Mouse (Mus musculus): Measurements from ENCODE around the gene Tchp. TPM values are rescaled to one million over a fixed set of nuclear protein-coding genes. Genes with fewer than 3 reads are reported as not detected.

Gene Tchp
- polyA plus RNA-seq, 1 experiment, result 20.3 TPM

- no peak for DNase-seq (ENCODE audit: extremely low spot score in 1 of 2, low spot score in 1 of 2)
Observed at GRCm38 (mm10) chr5:114737090-114737887, 29.7 kb downstream of the Tchp start.

GRCm38 (mm10) chr5:114738707-114739241 lies 31.2 kb downstream of the Tchp start:
- peak in 1 of 2 experiments; percentile 20 for DNase-seq (ENCODE audit: extremely low spot score in 1 of 2, low spot score in 1 of 2)

GRCm38 (mm10) chr5:114740595-114740994 lies 33.0 kb downstream of the Tchp start:
- DNase-seq (ENCODE audit: extremely low spot score in 1 of 2, low spot score in 1 of 2), result peak in 1 of 2 experiments; percentile 12

DNA sequence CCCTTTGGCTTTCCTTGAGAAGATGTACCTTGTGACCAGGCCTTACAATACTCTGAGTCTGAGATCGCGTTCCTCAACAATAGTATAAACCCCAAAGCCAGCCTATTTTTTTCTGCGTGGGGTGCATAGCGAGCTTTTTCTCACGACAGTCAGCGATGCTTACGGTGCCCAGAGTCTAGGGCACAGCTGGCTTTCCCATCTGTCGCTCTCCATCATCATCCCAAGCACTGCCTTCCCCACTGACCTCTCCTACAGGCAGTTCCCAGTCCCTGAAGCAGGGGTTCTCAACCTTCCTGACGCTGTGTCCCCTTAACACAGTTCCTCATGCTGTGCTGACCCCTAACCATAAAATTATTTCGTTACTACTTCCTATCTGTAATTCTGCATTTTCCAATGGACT lies 35.0 kb downstream of the Tchp start:
- no peak for DNase-seq (ENCODE audit: extremely low spot score in 1 of 2, low spot score in 1 of 2)

DNA sequence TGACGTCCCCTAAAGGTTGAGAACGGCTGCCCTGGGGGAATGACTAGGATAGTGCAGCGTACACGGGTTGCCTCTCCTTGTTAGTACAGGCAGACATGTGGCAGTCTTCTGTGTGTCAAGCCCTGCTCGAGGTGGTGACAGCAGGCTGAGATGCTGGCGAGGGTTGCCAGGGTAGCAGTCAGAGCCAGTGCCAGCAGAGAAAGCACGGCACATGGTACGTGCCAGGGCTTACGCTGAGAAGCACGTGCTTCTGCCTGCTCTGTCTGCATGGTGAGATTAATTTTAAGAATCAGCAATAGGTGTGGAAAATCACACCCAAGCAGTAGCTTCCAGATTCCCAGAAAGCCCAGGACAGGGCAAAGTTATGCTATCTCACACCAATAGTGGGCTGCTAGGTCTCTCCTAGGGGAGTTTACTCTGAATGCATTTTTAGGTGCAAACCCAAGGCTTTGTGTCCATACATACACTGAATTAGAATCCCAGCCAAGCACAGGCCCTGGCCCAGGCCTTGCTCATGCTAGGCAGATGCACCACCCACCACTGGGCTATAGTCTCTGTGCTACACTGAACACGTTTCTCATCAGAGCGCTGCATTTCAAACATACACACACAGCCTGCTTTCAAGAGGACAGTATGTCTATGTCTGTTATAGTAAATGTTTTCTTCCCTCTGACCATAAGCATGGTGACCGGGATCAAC lies 35.6 kb downstream of the Tchp start:
- peak in 1 of 2 experiments; percentile 33 for DNase-seq (ENCODE audit: extremely low spot score in 1 of 2, low spot score in 1 of 2)

GRCm38 (mm10) chr5:114743697-114744090 lies 36.1 kb downstream of the Tchp start:
- DNase-seq (ENCODE audit: extremely low spot score in 1 of 2, low spot score in 1 of 2), result no peak

- DNase-seq (ENCODE audit: extremely low spot score in 1 of 2, low spot score in 1 of 2), result no peak
Observed at GRCm38 (mm10) chr5:114745581-114745980, 38.0 kb downstream of the Tchp start.

DNA sequence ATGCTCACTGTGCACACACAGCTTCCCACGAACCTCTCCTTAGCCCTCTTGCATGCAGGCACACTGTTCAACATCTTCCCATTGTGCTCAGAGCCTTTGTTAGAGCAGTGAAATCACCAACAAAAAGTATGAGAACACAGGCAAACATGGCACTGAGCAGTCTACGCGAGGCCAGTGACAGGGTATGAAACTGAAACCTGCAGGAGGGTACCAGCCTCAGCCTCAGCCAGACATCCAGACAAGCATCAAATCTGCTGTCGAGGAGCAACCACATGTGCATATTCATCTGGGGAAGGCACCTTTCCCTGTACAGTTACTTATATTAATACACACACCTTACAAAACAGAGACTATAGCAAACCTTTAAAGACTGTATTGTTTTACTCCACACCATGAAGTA lies 39.3 kb downstream of the Tchp start:
- no peak for DNase-seq (ENCODE audit: extremely low spot score in 1 of 2, low spot score in 1 of 2)

- no peak for DNase-seq (ENCODE audit: extremely low spot score in 1 of 2, low spot score in 1 of 2)
Observed at GRCm38 (mm10) chr5:114747521-114747920, 40.0 kb downstream of the Tchp start.

GRCm38 (mm10) chr5:114750325-114750724 lies 42.8 kb downstream of the Tchp start:
- DNase-seq (ENCODE audit: extremely low spot score in 1 of 2, low spot score in 1 of 2), result no peak

GRCm38 (mm10) chr5:114752397-114752796 lies 44.8 kb downstream of the Tchp start:
- no peak for DNase-seq (ENCODE audit: extremely low spot score in 1 of 2, low spot score in 1 of 2)

DNA sequence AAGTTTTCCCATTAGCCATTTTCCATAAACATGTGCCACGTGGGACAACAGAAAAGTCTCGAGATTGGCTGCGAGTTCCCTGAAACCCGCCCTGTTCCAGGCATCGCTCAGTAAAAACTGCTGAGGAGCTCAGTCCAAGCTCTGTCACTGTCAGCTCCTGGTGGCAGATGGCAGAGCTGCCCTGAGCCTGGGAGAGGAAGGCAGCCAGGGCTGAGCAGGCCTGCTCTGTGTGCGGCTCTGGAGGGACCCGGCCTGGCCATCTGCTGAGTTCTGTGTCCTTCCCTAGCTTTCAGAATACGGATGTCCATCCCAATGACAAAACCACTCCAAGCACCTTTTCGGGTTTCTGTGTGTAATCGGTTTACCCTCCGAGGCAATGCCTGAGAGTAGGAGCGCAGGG lies 45.8 kb downstream of the Tchp start:
- no peak for DNase-seq (ENCODE audit: extremely low spot score in 1 of 2, low spot score in 1 of 2)

DNA sequence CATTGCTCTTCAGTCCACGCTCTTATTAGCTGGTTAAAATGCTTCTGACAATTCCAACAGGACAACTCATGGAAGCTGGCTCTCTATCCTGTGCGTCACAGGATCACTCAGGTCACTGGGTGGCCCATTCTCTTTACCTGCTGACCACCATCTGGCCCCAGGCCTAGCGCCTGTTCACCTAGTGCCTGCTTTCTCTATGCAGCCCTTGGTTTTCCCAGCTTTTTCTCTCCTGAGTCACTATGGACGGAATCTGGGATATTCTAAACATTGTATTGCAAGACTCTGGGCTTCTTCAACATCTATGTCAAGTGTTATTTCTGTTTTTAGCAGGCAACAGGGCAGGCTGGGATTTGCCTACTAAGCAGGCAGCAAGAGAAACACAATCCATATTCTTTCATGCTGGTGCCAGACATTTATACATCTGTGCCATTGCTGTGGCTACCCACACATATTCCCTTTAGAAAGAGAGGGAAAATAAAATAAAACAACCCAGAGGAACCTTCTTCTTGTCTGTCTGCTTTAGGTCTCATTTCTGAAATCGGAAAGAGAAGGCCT lies 52.1 kb downstream of the Tchp start:
- peak in 1 of 2 experiments; percentile 50 for DNase-seq (ENCODE audit: extremely low spot score in 1 of 2, low spot score in 1 of 2)

- DNase-seq (ENCODE audit: extremely low spot score in 1 of 2, low spot score in 1 of 2), result no peak
Observed at GRCm38 (mm10) chr5:114761980-114762379, 54.4 kb downstream of the Tchp start.

DNA sequence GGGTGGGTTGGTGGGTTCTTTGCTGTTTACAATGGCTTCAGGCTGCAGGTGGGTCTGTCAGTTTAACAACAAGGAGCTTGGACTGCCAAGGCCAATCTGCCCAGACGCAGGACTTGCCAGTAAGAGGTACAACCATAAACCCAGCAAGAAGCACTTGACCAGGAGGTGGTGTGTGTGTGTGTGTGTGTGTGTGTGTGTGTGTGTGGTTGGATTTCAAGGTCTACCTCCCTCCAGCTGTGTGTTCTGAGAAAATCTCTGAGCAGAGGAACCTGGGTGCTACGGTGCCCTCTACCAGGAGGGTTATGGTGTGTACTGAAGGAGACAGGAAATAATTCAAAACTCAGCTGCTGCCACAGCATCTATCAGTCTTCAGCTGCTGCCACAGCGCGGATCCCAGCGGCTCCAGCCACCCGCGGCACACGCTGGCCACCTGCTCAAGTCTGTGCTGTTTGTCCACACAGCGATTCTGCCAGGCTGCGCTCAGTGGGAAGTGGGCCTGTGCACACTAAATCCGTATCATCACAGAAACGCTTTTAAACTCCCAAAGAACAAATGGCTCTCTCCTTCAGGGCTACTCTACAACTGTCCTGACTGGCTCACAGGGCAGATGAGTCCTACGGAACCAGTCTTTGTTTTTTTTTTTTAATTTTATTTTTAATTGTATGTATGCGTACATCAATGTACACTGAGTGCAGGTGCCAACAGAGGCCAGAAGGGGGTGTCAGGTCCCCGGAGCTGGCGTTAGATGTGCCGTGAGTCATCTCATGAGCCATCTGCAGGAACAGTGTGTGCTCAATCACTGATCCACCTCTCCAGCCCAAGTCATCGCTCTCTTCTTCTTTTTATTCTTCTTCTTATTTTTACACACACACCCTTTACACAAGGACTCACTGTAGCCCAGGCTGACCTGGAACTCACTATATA lies 57.5 kb downstream of the Tchp start:
- peak in 1 of 2 experiments; percentile 37 for DNase-seq (ENCODE audit: extremely low spot score in 1 of 2, low spot score in 1 of 2)

GRCm38 (mm10) chr5:114766686-114767085 lies 59.1 kb downstream of the Tchp start:
- no peak for DNase-seq (ENCODE audit: extremely low spot score in 1 of 2, low spot score in 1 of 2)

- no peak for DNase-seq (ENCODE audit: extremely low spot score in 1 of 2, low spot score in 1 of 2)
Observed at GRCm38 (mm10) chr5:114767185-114767584, 59.6 kb downstream of the Tchp start.

DNA sequence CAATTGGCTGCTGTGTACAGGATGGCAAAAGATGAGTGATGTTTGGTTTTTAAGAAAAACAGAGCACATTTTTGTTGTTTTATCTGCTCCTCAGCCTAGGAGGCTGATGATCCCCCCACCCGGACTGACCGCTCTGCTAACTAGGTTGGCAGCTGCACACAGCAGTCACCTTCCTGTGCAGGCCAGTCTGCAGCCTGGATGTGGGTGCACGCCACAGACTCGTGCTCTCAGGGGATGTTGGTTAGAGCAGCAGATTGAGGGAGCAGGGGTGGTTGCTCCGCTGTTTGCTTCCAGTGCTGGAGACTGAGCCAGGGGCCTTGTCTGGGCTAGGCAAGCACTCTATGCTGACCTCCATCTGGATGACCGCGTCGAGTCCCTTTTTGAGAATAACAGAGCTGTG lies 62.2 kb downstream of the Tchp start:
- no peak for DNase-seq (ENCODE audit: extremely low spot score in 1 of 2, low spot score in 1 of 2)

DNA sequence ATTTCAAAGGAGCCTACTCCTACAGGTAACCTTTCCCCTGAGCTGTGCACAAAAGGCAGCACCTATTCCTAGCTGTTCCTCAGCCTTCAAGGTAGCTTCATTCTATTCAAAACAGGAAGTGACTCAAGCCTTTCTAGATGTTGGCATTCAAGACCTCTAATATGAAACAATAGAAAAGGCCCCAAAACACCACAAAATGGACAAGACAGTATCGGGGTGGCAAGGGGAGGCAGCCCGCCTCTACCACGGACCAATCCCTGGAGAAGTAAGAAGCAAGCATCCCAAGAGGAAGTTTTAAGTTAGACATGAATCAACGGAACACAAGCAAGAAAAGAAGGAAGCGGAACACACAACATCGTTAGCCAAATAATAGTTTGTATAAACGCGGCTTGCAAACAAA lies 64.2 kb downstream of the Tchp start:
- no peak for DNase-seq (ENCODE audit: extremely low spot score in 1 of 2, low spot score in 1 of 2)

Measured in frontal cortex, adult 2 months (tissue).